Mouse (Mus musculus): Measurements from ENCODE around the gene Efcab12.
A peak's percentile ranks its signal among the peaks of the same experiment; 100 is the strongest.
"Not testable (repeated sequence)": the region's sequence is repeated elsewhere in the genome, so short reads cannot be mapped to it uniquely, and the experiment has no call there.

The Efcab12 gene

DNA sequence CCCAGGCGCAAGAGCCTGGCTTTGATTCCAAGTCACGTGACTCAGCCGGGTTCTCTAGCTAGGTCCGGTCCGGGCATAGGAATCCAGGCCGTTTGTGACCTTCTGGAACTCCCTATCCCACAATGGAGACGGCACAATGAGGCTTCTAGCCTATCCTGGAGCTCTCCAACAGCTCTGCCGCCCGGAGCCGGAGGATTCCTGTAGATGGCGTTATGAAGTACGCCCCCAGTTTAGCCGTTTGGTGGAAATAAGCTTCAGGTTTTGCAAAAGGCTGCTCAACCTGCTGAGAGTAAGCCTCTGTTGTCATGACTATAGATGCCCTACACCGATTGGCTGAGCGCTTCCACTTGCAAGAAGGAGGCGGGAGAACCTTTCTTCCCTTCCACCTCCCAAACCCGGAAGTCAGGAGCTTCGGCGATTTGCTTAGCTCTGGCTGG lies at the start of gene Efcab12:
Gene Efcab12, minus strand, starts transcription at position 252 of the 437 bp plus-strand sequence.
- peak; percentile 87 for DNase-seq (ENCODE audit: low read depth, low spot score)

DNA sequence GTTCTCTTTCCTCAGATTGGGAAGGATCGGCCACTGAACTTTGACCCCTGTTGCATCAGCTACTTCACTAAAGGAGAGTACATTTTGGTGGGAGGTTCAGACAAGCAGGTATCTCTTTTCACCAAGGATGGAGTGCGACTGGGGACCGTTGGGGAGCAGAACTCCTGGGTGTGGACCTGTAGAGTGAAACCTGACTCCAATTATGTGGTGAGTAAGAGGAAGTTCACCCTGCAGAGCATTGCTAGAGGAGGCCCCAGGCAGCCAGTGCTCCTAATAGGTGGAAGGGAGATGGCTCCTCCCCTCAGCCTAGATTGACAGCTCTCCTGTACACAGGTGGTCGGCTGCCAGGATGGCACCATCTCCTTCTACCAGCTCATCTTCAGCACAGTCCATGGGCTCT lies 48.7 kb upstream of the Efcab12 start:
- DNase-seq (ENCODE audit: low read depth, low spot score) = peak; percentile 49

DNA sequence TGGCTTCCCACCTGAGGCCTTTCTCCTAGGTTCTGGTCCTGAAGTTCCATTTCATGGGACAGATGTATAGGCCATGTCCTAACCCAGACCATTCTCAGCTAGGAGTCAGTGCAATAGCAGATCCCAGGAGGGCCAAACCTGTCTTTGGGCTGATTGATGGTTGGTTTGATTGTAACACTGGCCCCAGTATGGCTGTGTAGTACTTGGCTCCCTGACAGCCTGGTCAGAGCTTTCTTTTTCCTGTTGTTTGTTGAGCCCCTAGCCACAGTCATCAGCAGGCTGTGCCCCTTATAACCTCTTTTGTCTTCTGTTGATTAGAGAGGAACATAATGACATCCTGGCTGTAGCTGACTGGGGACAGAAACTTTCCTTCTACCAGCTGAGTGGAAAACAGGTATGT lies 45.8 kb upstream of the Efcab12 start:
- no peak for DNase-seq (ENCODE audit: low read depth, low spot score)

DNA sequence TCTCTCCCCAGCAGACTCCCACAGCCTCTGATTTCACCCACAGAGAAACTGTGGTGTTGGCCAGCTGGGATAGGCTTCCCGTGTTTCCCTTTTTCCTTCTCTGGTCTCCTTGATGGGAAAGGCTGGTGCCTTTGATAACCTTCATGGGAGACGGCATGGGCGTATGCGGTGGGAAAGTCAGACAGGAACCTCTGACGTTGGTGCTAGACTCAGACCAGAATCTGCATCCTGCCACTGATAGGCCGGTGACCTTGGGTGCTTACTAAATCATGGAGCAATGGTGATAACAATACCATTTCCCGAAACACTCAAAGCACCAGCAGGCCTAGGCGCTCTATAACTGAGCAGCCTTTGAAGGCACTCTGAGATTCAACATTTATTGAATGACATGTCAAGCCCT lies 42.5 kb upstream of the Efcab12 start:
- no peak for DNase-seq (ENCODE audit: low read depth, low spot score)

DNA sequence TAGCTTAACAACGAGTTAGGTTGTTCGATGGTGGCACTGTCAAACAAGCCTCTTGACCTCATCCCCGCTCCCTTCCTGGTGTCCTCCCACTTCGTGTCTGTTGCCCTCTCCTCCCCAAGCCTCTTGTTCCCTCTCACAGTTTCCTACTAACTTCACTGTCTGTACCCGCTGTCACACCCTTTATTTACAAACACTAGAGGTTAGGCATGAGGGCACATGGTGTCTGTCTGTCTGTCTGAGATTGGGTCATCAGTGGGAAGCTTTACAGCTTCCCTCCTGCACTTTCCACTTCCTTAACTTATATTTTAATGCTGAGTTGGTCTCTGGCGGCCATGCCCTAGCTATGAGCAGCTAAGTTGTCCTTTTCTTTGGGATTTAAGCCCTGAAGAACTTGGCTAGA lies 41.5 kb upstream of the Efcab12 start:
- no peak for DNase-seq (ENCODE audit: low read depth, low spot score)

DNA sequence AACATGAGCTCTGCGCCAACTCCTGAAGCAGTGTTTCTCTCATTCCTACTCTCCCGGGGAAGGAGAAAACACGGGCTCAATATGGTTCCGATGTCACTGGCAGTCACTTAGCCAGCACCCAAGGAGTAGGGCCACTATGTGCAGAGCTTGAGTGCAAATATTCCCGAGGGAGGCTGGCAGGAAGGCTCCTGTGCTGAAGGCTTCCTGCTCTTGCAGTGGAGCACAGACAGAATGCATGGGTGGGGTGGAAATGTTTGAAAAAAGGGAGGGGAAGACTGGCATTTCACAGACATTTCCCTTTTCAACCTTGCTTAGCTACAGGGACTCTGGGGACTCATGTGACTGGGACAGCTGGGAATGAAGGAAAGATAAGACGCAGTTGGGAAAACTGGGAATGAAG lies 40.5 kb upstream of the Efcab12 start:
- no peak for DNase-seq (ENCODE audit: low read depth, low spot score)

DNA sequence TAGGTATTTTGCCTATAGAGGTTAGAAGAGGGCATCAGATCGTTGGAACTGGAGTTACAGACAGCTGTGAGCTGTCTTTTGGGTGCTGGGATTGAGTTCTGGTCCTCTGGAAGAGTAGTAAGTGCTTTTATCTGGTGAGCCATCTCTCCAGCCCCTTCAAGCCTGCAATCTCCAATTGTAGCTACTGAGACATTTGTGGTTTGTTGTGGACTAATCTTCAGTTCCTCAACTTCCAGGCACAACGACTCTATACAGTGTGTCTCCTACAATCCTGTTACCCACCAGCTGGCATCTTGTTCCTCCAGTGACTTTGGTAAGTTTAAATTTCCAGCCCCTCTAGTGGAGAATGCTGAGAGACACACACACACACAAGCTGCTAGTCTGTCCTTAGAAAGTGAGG lies 39.0 kb upstream of the Efcab12 start:
- no peak for DNase-seq (ENCODE audit: low read depth, low spot score)

DNA sequence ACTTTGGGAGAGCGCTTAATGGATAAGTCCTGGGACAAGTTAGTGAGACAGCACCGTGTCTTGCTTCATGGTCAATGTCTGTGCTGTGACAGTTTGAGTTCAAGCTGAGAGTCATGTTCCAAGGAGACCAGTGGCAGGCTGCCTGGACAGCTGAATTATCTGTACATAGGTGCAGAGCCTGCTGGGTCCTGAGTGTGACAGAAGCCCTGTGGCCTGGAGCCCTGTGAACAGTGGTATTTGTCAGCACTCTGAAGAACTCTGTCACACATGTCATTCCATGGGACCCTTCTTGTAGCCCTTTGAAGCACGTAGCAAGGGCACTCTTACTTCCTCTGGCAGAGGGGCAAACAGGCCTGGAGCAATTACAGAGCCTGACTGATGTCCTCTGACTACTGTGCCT lies 33.1 kb upstream of the Efcab12 start:
- not testable (repeated sequence) for DNase-seq (ENCODE audit: low read depth, low spot score)

DNA sequence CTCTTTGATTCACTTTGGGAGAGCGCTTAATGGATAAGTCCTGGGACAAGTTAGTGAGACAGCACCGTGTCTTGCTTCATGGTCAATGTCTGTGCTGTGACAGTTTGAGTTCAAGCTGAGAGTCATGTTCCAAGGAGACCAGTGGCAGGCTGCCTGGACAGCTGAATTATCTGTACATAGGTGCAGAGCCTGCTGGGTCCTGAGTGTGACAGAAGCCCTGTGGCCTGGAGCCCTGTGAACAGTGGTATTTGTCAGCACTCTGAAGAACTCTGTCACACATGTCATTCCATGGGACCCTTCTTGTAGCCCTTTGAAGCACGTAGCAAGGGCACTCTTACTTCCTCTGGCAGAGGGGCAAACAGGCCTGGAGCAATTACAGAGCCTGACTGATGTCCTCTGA lies 28.9 kb upstream of the Efcab12 start:
- not testable (repeated sequence) for DNase-seq (ENCODE audit: low read depth, low spot score)

DNA sequence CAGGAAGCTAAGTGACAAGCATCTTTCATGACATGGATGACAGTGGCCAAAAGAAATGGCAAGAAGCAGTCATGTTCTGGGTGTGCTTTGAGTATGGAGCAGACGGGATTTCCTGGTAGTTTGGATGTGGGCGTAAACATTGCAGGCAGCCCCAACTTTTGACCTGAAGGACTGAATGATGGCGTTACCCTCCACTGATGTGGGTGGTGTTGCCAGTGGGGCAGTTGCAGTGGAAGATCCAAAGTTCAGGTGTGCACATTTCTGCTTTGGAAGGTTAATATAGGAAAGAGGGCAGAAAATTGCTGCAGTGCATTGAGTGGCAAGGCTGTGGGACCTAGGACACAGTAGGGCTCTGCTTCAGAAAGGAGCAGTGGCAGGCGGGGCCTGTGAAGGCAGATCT lies 27.0 kb upstream of the Efcab12 start:
- DNase-seq (ENCODE audit: low read depth, low spot score) = no peak

DNA sequence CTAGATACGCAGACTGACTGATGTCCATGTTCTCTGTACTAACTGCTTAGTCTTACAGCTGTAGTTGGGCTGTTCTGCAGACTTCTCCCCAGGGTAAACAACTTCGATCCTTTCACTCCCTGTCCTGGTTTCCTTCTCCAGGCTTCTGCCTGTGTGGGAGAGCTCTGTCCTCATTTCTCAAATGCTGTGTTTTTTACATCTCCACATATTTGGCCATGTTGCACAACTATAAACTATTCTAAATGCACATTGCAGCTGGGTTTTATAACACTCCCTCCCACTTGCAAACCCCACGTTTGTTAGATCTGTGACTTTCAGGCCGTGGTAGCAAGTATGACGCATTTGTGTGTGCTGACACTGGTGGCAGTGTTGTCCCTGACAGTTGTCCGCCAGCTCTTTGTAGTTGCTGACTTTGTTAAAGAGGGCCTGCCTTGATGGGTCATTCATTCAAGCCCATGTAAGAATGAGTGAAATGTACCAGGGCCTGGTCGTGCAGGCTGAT lies 25.2 kb upstream of the Efcab12 start:
- no peak for DNase-seq (ENCODE audit: low read depth, low spot score)

DNA sequence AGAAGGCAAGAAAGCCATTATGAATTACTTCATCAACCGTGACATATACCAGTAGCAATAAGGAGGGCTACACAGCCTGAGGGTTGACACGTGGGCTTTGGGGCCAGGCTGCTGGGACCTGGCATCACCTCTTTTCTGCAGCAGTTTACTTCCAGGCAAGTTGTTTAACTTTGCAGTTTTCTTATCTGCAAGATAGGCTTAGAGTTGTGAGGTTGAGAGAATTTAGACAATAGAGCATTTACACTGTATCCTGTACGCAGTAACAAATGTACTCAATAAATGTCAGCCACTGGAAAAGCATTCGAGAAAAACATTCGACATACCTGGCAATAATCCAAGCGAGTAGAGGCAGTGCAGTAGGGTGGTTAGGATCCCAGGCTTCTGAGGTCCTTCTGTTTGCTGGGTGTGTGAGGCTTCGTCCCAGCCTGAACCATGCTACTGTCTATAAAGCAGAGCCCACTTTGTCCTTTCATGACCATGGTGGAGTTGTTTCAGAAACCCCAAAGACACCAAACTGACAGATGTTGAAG lies 21.9 kb upstream of the Efcab12 start:
- no peak for DNase-seq (ENCODE audit: low read depth, low spot score)

DNA sequence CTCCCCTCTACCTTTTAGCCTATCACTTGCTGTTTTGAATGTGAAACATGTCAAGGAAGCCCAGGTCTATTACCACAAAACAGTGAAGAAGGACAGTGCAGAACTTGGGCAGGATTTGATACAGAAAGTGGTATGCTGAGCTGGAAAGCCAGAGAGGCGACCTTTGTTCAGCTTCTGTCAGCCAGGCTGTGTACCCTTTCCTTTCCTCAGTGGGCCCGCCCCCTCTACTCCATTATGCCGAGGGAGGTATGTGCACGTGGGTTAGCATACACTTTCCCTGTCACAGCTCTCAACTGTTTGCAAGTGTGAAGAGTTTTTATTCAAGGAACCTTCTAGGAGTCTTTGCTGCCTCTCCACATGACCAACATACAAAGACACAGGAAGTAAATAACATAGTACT lies 21.0 kb upstream of the Efcab12 start:
- no peak for DNase-seq (ENCODE audit: low read depth, low spot score)

DNA sequence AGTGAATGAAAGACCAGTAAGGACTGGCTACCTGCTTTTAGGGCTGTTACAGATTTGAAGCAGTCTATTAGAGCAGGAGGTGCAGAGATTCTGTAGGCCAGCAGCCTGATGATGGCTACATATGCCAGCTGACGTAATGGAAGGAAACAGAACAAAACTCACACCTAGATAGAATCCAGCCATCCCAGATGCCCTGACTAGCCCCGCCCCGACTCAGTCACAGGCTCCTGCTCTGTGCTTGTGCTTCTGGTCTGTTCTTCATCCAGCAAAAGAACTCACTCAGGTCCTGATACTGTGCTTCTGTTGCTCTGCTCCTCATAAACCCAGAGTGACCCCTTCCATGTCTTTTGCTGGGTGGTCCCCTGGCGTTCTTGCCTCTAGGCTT lies 18.1 kb upstream of the Efcab12 start:
- DNase-seq (ENCODE audit: low read depth, low spot score) = no peak

DNA sequence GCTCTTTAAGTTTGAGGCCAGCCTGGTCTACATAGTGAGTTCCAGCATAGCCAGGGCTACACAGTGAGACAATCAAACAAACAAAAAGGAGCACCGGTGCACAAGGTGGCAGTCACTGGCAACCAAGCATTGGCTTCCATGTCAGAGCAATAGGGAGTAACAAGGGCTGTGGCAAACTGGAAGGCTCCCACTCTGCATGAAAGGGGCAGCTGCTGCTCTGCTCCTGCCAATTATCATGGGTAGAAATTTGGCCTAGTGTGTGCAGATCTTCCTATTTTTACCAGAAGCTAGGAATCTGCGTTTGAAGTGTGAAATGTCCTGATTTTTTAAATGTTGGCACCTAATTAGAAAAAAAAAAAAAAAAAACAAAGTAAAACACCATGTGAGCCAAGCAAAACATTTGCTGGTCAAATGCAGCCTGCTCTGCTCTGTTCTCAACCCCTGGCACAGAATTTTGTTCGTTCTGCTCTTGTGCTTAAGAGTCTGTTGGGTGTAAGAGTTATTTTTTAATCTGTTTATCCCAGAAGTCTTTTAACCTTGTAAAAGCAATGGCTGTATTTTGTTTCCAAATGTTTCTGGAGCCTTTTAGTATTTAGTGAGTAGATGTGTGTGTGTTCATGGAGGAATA lies 17.6 kb upstream of the Efcab12 start:
- DNase-seq (ENCODE audit: low read depth, low spot score) = no peak

DNA sequence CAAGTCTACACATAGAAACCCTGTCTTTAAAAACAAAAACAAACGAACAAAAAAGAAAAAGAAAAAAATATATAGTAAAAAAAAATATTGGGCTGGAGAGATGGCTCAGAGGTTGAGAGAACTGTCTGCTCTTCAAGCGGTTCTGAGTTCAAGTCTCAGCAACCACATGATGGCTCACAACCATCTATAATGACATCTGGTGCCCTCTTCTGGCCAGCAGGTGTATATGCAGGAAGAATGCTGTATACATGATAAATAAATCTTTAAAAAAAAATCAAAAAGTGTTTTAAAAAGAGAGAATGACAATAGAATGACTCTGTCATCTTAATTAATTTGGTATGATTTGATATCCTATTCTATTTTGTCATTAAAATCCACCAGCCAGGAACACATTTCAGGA lies 16.2 kb upstream of the Efcab12 start:
- no peak for DNase-seq (ENCODE audit: low read depth, low spot score)

DNA sequence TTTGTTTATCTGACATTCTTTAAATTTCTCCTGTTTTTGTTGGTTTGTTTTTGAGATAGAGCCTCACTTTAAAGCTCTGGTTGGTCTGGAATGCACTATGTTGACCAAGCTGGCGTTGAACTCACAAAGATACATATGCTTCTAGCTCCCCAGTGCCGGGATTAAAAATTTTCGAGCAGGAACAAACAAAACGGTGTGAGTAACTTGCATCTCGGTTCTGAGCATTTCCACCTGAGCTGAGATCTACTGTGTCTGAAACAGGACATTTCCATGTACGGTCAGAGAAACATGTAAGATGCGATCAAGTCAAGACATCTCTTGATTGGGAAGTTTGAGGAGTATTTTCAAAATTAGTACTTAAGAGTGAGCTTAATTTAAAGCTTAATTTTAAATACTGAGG lies 15.8 kb upstream of the Efcab12 start:
- no peak for DNase-seq (ENCODE audit: low read depth, low spot score)

DNA sequence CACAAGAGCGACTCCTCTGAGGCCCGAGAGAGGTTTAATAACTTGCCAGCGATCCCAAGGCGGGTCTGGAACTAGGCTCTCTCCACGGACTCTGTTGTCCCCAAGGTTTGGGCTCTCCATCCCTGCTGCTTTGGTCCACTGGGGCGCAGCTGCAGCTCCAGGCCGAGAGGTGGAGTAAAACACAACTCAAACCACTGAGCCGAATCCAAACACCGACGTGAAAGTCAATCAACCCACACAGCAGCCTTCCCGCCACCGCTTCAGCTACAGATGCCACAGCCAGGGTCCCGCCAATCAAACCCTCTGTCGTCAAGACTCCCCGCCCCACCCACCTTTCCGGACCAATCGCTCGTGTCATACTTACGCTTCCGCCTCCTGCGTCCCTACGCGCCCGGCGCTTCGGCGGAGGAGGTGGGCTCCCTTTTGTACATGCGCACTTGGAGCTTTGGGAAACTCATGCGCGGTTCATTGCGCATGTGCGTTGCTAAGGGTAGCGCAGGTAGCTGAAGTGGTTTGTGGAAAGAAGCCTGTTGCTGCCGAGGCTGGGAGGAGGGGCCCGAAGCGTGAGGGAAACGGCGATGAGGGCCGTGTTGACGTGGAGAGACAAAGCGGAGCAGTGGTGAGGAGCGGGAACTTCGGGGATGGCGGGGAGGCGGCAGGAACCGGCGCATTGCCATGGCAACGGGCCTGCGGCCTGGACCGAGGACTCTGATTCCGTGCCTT lies 15.0 kb upstream of the Efcab12 start, which contains the start of the genes Mbd4 and Ift122:
Gene Mbd4, minus strand, starts transcription at position 281 of the 723 bp plus-strand sequence.
Gene Ift122, plus strand, starts transcription at position 380 of the 723 bp plus-strand sequence.
- DNase-seq (ENCODE audit: low read depth, low spot score) = peak; percentile 100

DNA sequence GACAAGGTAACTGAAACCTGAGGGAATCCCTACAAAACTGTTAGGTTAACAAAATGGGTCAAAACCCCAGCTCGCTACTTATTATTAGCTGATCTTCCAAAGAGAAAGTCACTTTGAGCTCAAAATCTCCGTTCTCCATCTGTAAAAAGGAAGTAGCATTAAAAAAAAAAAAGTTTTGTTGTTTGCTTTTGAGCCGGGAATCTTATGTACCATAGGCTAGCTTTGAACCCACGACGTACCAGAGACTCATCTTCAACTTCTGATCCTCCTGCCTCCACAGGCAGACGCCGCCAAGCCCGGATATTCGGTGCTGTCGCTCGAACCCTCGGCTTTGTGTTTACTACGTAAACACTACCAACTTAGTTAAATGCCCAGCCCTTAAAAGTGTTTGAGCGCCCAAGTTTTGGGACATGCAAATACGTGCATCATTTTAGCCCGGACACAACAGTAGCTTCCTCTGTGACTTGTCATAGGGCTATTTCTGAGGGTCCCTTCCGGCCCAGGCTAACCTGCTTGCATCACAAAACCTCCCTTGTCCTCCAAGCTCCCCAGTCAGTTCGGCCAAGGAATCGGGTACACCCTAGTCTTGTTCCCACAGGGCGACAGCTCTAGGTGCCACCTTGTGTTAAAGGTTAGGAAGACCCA lies 14.4 kb upstream of the Efcab12 start:
- no peak for DNase-seq (ENCODE audit: low read depth, low spot score)

DNA sequence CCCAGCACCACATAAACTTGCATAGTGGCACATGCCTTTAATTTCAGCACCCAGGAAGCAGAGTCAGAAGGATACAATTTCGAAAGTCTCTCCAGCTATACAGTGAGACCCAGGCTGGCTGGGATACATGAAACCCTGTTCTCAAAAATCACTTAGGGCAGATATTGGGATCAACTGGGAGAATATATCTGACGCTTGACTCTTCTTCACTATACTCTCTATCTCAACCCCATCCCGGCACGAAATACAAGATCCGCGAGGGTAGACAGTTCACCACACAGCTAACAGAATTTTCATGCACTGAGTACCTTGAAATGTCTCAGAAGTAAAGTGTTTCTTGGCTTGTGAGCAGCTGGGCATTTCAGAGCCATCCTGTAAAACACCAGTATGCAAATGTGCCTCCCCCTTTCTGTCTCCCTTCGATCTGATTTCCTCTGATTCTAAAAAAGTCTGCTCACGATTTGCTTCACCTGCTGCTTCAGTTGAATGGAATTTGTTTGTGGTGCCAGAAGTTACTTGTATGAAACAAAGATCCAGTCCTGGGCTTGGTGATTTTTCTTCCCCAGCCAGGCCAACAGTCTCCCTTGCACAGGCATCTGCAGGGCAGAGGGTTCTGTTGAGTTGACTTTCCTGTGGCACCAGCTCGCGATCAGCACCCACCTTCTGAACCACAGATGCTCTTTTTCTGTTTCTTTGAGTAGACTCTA lies 10.5 kb upstream of the Efcab12 start:
- no peak for DNase-seq (ENCODE audit: low read depth, low spot score)

DNA sequence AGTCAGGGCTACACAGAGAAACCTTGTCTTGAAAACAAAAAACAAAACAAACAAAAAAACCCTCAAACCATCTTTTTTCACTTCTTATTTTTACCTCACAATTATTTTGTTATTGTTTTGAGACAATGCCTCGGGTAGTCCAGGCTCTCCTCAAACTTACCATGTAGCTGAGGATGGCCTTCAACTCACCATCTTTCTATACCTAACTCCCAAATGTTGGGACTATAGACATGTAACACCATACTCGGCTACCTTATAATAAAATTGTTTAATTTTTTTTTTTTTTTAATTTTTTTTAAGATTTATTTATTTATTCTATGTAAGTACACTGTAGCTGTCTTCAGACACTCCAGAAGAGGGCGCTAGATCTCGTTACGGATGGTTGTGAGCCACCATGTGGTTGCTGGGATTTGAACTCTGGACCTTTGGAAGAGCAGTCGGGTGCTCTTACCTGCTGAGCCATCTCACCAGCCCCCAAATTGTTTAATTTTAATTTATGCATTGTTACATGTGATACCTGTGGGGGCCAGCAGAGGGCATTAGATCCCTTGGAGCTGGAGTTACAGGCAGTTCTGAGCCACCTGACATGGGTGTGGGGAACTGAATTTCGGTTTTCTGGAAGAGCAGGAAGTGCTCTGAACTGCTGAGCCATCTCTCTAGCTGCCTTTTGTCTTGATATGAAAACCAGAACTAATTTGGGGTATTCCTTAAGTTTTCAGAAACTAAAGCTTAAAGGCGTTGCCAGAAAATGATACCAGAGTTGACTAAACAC lies 8.6 kb upstream of the Efcab12 start:
- peak; percentile 60 for DNase-seq (ENCODE audit: low read depth, low spot score)

Data from WW6 (cell line).